Mouse (Mus musculus): ENCODE results near the gene Tango2. TPM values are rescaled to one million over a fixed set of nuclear protein-coding genes. Genes with fewer than 3 reads are reported as not detected.
A peak's percentile ranks its signal among the peaks of the same experiment; 100 is the strongest.

Gene Tango2
- 10 to 100 TPM; 48.6 to 81.2 (median 70.2) TPM for polyA plus RNA-seq (2017; shearing (Covaris generic))

- no peak for ATAC-seq
Measured at GRCm38 (mm10) chr16:18347931-18348600, at the start of gene Tango2, which contains the start of gene Arvcf. Tango2 (minus strand) TSS chr16:18348103. Arvcf (plus strand) TSS chr16:18348182.

- no peak for ATAC-seq
Measured at GRCm38 (mm10) chr16:18396791-18397621, 49.1 kb upstream of the Tango2 start.

GRCm38 (mm10) chr16:18396201-18396600 is 48.3 kb upstream of the Tango2 start:
- ATAC-seq = no peak

GRCm38 (mm10) chr16:18395620-18396036 is 47.7 kb upstream of the Tango2 start:
- no peak for ATAC-seq

GRCm38 (mm10) chr16:18394777-18395619 is 47.1 kb upstream of the Tango2 start:
- no peak for ATAC-seq

GRCm38 (mm10) chr16:18394056-18394455 is 46.2 kb upstream of the Tango2 start:
- ATAC-seq = no peak

GRCm38 (mm10) chr16:18393595-18393994 is 45.7 kb upstream of the Tango2 start:
- no peak for ATAC-seq

- ATAC-seq = peak; percentile 77
Measured at GRCm38 (mm10) chr16:18392469-18393426, 44.8 kb upstream of the Tango2 start.

GRCm38 (mm10) chr16:18391728-18392127 is 43.8 kb upstream of the Tango2 start:
- no peak for ATAC-seq

- no peak for ATAC-seq
Measured at GRCm38 (mm10) chr16:18391127-18391526, 43.2 kb upstream of the Tango2 start.

- ATAC-seq = no peak
Measured at GRCm38 (mm10) chr16:18390399-18390798, 42.5 kb upstream of the Tango2 start.

GRCm38 (mm10) chr16:18388583-18389435 is 40.9 kb upstream of the Tango2 start:
- no peak for ATAC-seq

GRCm38 (mm10) chr16:18387704-18388582 is 40.0 kb upstream of the Tango2 start:
- ATAC-seq = no peak

GRCm38 (mm10) chr16:18386972-18387371 is 39.1 kb upstream of the Tango2 start:
- ATAC-seq = no peak

- no peak for ATAC-seq
Measured at GRCm38 (mm10) chr16:18386451-18386850, 38.5 kb upstream of the Tango2 start.

GRCm38 (mm10) chr16:18385411-18385810 is 37.5 kb upstream of the Tango2 start:
- no peak for ATAC-seq

- ATAC-seq = no peak
Measured at GRCm38 (mm10) chr16:18384659-18385058, 36.8 kb upstream of the Tango2 start.

- ATAC-seq = no peak
Measured at GRCm38 (mm10) chr16:18384211-18384610, 36.3 kb upstream of the Tango2 start.

GRCm38 (mm10) chr16:18383756-18384155 is 35.9 kb upstream of the Tango2 start:
- no peak for ATAC-seq
